Mouse (Mus musculus): ENCODE measurements around the gene Fam217b.

DNA sequence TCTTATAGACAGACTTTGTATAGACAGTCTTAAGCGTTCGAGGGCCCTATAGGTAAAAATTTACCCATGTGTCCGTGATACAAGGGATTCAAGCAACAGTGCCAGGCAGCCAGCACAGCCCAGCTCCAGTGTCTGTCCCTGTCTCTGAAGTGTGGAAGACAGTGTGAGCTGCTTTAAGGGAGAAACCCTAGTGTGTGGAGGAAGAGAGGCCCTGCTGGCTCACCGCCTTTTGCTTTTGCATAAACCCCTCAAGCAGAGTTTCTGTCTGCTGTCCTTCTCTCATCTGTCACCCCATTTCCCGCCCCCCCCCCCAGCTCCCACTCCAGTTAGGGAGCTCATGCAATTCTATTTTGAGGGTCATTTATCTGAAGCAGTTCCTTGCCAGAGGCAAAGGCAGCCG lies 7.3 kb downstream of the Fam217b start:
- no peak for TF ChIP-seq CTCF (IDR thresholded peaks at IDR 0.05; ENCODE audit: low read depth, low read length)
- no peak for TF ChIP-seq POLR2A (IDR thresholded peaks at IDR 0.05; ENCODE audit: borderline replicate concordance, low read depth, low read length)

All from bone marrow macrophage, adult 2 months (primary cell).